Mouse (Mus musculus) liver, embryonic 12.5 days (tissue): ENCODE measurements around the gene Tipin. TPM values are rescaled to one million over a fixed set of nuclear protein-coding genes. Genes with fewer than 3 reads are reported as not detected.
"Not testable (repeated sequence)": the region's sequence is repeated elsewhere in the genome, so short reads cannot be mapped to it uniquely, and the experiment has no call there.

Source experiments
- ATAC-seq: fragments of 200-750 bp; cut with Nextera tagmentation; 2 replicates; pipeline ENCODE4 v1.8.0; 2017; ENCODE audit warnings: moderate number of reproducible peaks, mild to moderate bottlenecking, moderate library complexity
- H3K27ac ChIP-seq: fragments of 300-500 bp; sonication (generic); 2 replicates; pipeline ENCODE4 v1.5.1; 2016; ENCODE audit warnings: mild to moderate bottlenecking
- H3K27me3 ChIP-seq: fragments of 300-500 bp; sonication (generic); replicated peaks from 2 replicates; pipeline ENCODE4 v1.6.1; 2016; ENCODE audit warnings: mild to moderate bottlenecking, moderate library complexity
- H3K36me3 ChIP-seq: fragments of 300-500 bp; sonication (generic); 2 replicates; pipeline ENCODE4 v1.6.1; 2016; ENCODE audit warnings: mild to moderate bottlenecking, moderate library complexity
- H3K4me1 ChIP-seq: fragments of 300-500 bp; sonication (generic); 2 replicates; pipeline ENCODE4 v1.6.1; 2016
- H3K4me2 ChIP-seq: fragments of 300-500 bp; sonication (generic); 2 replicates; pipeline ENCODE4 v1.6.1; 2016; ENCODE audit warnings: mild to moderate bottlenecking, moderate library complexity
- H3K4me3 ChIP-seq: fragments of 300-500 bp; sonication (generic); 2 replicates; pipeline ENCODE4 v1.5.1; 2016; ENCODE audit warnings: mild to moderate bottlenecking, moderate library complexity
- H3K9ac ChIP-seq: fragments of 300-500 bp; sonication (generic); 2 replicates; pipeline ENCODE4 v1.6.1; 2016; ENCODE audit warnings: mild to moderate bottlenecking, moderate library complexity
- H3K9me3 ChIP-seq: fragments of 300-500 bp; sonication (generic); replicated peaks from 2 replicates; pipeline ENCODE4 v1.6.1; 2016; ENCODE audit warnings: mild to moderate bottlenecking, moderate library complexity
- WGBS: fragments of 180-500 bp; shearing (Covaris S2); methylation state at CpG from one replicate; pipeline ENCODE4 v1.1.7; 2016; ENCODE audit not compliant: insufficient replicate concordance; 5-methylcytosine and 5-hydroxymethylcytosine counted together
- polyA plus RNA-seq: library from polyadenylated mRNA; unstranded; fragments of >200 nt; fragmentation: Nextera tagmentation; extraction: Ambion mirVana; gene quantifications from 2 replicates; pipeline ENCODE4 v1.2.1, GENCODE M21; 2016

The Tipin gene
- polyA plus RNA-seq, 1 experiment from 2014 or later, result 280 TPM

- peaks cover 7% of the 10 kb centered on the region for H3K4me1 ChIP-seq
- no peak for ATAC-seq
- no peak overlapping the region for H3K27ac ChIP-seq
- H3K36me3 ChIP-seq, result no peaks in the 10 kb centered on the region
- H3K4me2 ChIP-seq, result no peak overlapping the region
- no peak overlapping the region for H3K9ac ChIP-seq
- H3K9me3 ChIP-seq, result no peaks in the 10 kb centered on the region
- 60% methylated on average over 4 of the region's 4 CpGs for WGBS
- H3K4me3 ChIP-seq, result no peak overlapping the region
- H3K27me3 ChIP-seq, result no peaks in the 10 kb centered on the region
Observed at GRCm38 (mm10) chr9:64273757-64274156, 7.6 kb upstream of the Tipin start.

GRCm38 (mm10) chr9:64274291-64274690 lies 7.1 kb upstream of the Tipin start:
- 67% methylated on average over 4 of the region's 4 CpGs for WGBS
- no peak for ATAC-seq
- H3K4me1 ChIP-seq, result peaks cover 7% of the 10 kb centered on the region

GRCm38 (mm10) chr9:64274919-64275318 lies 6.5 kb upstream of the Tipin start:
- no peak overlapping the region for H3K4me3 ChIP-seq
- no peak for ATAC-seq
- H3K4me1 ChIP-seq, result peaks cover 7% of the 10 kb centered on the region
- H3K4me2 ChIP-seq, result no peak overlapping the region
- H3K27me3 ChIP-seq, result no peaks in the 10 kb centered on the region
- no peak overlapping the region for H3K27ac ChIP-seq
- H3K36me3 ChIP-seq, result no peaks in the 10 kb centered on the region
- H3K9me3 ChIP-seq, result no peaks in the 10 kb centered on the region
- H3K9ac ChIP-seq, result no peak overlapping the region
- 57% methylated on average over 1 of the region's 1 CpGs for WGBS

More at GRCm38 (mm10) chr9:64274291-64274690, 7.1 kb upstream of the Tipin start:
- H3K4me2 ChIP-seq, result no peak overlapping the region
- no peaks in the 10 kb centered on the region for H3K36me3 ChIP-seq
- no peaks in the 10 kb centered on the region for H3K27me3 ChIP-seq
- H3K27ac ChIP-seq, result no peak overlapping the region
- no peaks in the 10 kb centered on the region for H3K9me3 ChIP-seq
- no peak overlapping the region for H3K9ac ChIP-seq
- no peak overlapping the region for H3K4me3 ChIP-seq

- no peaks in the 10 kb centered on the region for H3K9me3 ChIP-seq
- peaks cover under 1% of the 10 kb centered on the region; the same call in 1 of the 2 replicates for H3K36me3 ChIP-seq
- H3K4me1 ChIP-seq, result peaks cover 10% of the 10 kb centered on the region
- H3K27me3 ChIP-seq, result no peaks in the 10 kb centered on the region
- no peak for ATAC-seq
- no peak overlapping the region for H3K4me2 ChIP-seq
- no peak overlapping the region for H3K27ac ChIP-seq
- no peak overlapping the region for H3K4me3 ChIP-seq
- no peak overlapping the region for H3K9ac ChIP-seq
- WGBS, result 41% methylated on average over 8 of the region's 8 CpGs
Observed at GRCm38 (mm10) chr9:64277706-64278105, 3.7 kb upstream of the Tipin start.

GRCm38 (mm10) chr9:64278665-64279310 lies 2.6 kb upstream of the Tipin start:
- Histone ChIP-seq H3K4me2 (no peak overlapping the region), H3K9ac (no peak overlapping the region), H3K9me3 (no peaks in the 10 kb centered on the region), H3K36me3 (peaks cover 10% of the 10 kb centered on the region; the same call in 1 of the 2 replicates), H3K4me1 (peaks cover 21% of the 10 kb centered on the region), H3K4me3 (no peak overlapping the region), H3K27ac (no peak overlapping the region), H3K27me3 (no peaks in the 10 kb centered on the region)
- WGBS, result 84% methylated on average over 6 of the region's 6 CpGs
- no peak for ATAC-seq

GRCm38 (mm10) chr9:64281781-64282178 lies 399 bp downstream of the Tipin start:
- ATAC-seq, result peak; percentile 85
- H3K4me3 ChIP-seq, result peak overlapping the region; percentile 94
- under 1% methylated on average over 24 of the region's 24 CpGs for WGBS

GRCm38 (mm10) chr9:64282404-64282987 lies 1.1 kb downstream of the Tipin start:
- H3K9me3 ChIP-seq, result no peaks in the 10 kb centered on the region
- peaks cover 35% of the 10 kb centered on the region for H3K4me1 ChIP-seq
- WGBS, result 14% methylated on average over 5 of the region's 5 CpGs
- H3K4me3 ChIP-seq, result peak overlapping the region; percentile 94
- no peaks in the 10 kb centered on the region for H3K27me3 ChIP-seq
- peaks cover 39% of the 10 kb centered on the region for H3K36me3 ChIP-seq
- no peak for ATAC-seq
- peak overlapping the region; percentile 93 for H3K27ac ChIP-seq
- peak overlapping the region; percentile 97 for H3K9ac ChIP-seq
- H3K4me2 ChIP-seq, result peak overlapping the region; percentile 82

More at GRCm38 (mm10) chr9:64281781-64282178, 399 bp downstream of the Tipin start:
- H3K36me3 ChIP-seq, result peaks cover 32% of the 10 kb centered on the region
- peak overlapping the region; percentile 93 for H3K27ac ChIP-seq
- peaks cover 35% of the 10 kb centered on the region for H3K4me1 ChIP-seq
- peak overlapping the region; percentile 97 for H3K9ac ChIP-seq
- no peaks in the 10 kb centered on the region for H3K27me3 ChIP-seq
- peak overlapping the region; percentile 82 for H3K4me2 ChIP-seq
- no peaks in the 10 kb centered on the region for H3K9me3 ChIP-seq

GRCm38 (mm10) chr9:64303086-64303485 lies 21.7 kb downstream of the Tipin start:
- peaks cover 95% of the 10 kb centered on the region for H3K36me3 ChIP-seq
- not testable (repeated sequence) for H3K4me3 ChIP-seq

GRCm38 (mm10) chr9:64306476-64307312 lies 25.3 kb downstream of the Tipin start:
- H3K4me1 ChIP-seq, result 0 out of 2 replicates have a peak, but pooled peaks cover 8% of the 10 kb centered on the region
- H3K9ac ChIP-seq, result no peak overlapping the region
- peaks cover 92% of the 10 kb centered on the region for H3K36me3 ChIP-seq
- WGBS, result 74% methylated on average over 6 of the region's 6 CpGs
- H3K27me3 ChIP-seq, result no peaks in the 10 kb centered on the region
- H3K9me3 ChIP-seq, result no peaks in the 10 kb centered on the region
- H3K4me3 ChIP-seq, result no peak overlapping the region
- no peak overlapping the region for H3K4me2 ChIP-seq
- H3K27ac ChIP-seq, result no peak overlapping the region
- ATAC-seq, result no peak

More at GRCm38 (mm10) chr9:64303086-64303485, 21.7 kb downstream of the Tipin start:
- H3K9me3 ChIP-seq, H3K4me1 ChIP-seq, H3K27ac ChIP-seq, H3K9ac ChIP-seq, H3K4me2 ChIP-seq, ATAC-seq, H3K27me3 ChIP-seq: not testable (repeated sequence)
- 90% methylated on average over 4 of the region's 4 CpGs for WGBS

- no peak overlapping the region for H3K27ac ChIP-seq
- peaks cover 70% of the 10 kb centered on the region for H3K36me3 ChIP-seq
- H3K4me3 ChIP-seq, result no peak overlapping the region
- WGBS, result 77% methylated on average over 16 of the region's 16 CpGs
- H3K9ac ChIP-seq, result no peak overlapping the region
- H3K27me3 ChIP-seq, result no peaks in the 10 kb centered on the region
- H3K4me1 ChIP-seq, result 0 out of 2 replicates have a peak, but pooled peaks cover 8% of the 10 kb centered on the region
- H3K9me3 ChIP-seq, result no peaks in the 10 kb centered on the region
- ATAC-seq, result no peak
- H3K4me2 ChIP-seq, result no peak overlapping the region
Observed at GRCm38 (mm10) chr9:64310996-64311785, 29.8 kb downstream of the Tipin start.

- H3K36me3 ChIP-seq, result peaks cover 68% of the 10 kb centered on the region
- H3K4me1 ChIP-seq, result 0 out of 2 replicates have a peak, but pooled peaks cover under 1% of the 10 kb centered on the region
- WGBS, result 20% methylated on average over 1 of the region's 1 CpGs
- H3K4me3 ChIP-seq, result no peak overlapping the region
- no peaks in the 10 kb centered on the region for H3K27me3 ChIP-seq
- H3K9ac ChIP-seq, result no peak overlapping the region
- no peaks in the 10 kb centered on the region for H3K9me3 ChIP-seq
- ATAC-seq, result no peak
- H3K4me2 ChIP-seq, result no peak overlapping the region
- no peak overlapping the region for H3K27ac ChIP-seq
Observed at GRCm38 (mm10) chr9:64312128-64312527, 30.7 kb downstream of the Tipin start.
